Mouse (Mus musculus) myocyte (in vitro differentiated cells): ENCODE measurements around the gene Fxyd1. TPM values are rescaled to one million over a fixed set of nuclear protein-coding genes. Genes with fewer than 3 reads are reported as not detected.

ENCODE experiments used
- H3K27me3 ChIP-seq: one replicate; pipeline ENCODE4 v1.6.1; 2011; ENCODE audit not compliant: control insufficient read depth, insufficient read depth, insufficient read length
- H3K36me3 ChIP-seq: one replicate; pipeline ENCODE4 v1.6.1; 2011; ENCODE audit not compliant: control insufficient read depth, insufficient read depth
- H3K4me2 ChIP-seq: one replicate; pipeline ENCODE4 v1.6.1; 2011; ENCODE audit warnings: low read depth, control low read depth
- H3K4me3 ChIP-seq: one replicate; pipeline ENCODE4 v1.5.1; 2011; ENCODE audit warnings: mild to moderate bottlenecking, control low read depth, moderate library complexity
- H3K79me2 ChIP-seq: one replicate; pipeline ENCODE4 v1.6.1; 2011; ENCODE audit not compliant: control insufficient read depth, insufficient read depth
- H3ac ChIP-seq: one replicate; pipeline ENCODE4 v1.6.1; 2011; ENCODE audit not compliant: control insufficient read depth, insufficient read length
- CEBPB ChIP-seq: IDR thresholded peaks from 2 replicates; pipeline ENCODE4 v1.6.1; 2011; ENCODE audit warnings: mild to moderate bottlenecking, moderate library complexity; ENCODE audit not compliant: poor library complexity, insufficient read depth, severe bottlenecking
- E2F4 ChIP-seq: IDR thresholded peaks from one replicate; pipeline ENCODE4 v1.6.1; 2011; ENCODE audit warnings: mild to moderate bottlenecking, control low read depth, moderate library complexity; ENCODE audit not compliant: insufficient read depth
- MAX ChIP-seq: IDR thresholded peaks from one replicate; pipeline ENCODE4 v1.6.1; 2011; ENCODE audit warnings: low read depth, mild to moderate bottlenecking, control low read depth
- MYOD1 ChIP-seq, 3 experiments: IDR thresholded peaks; one replicate each; pipeline ENCODE4 v1.6.1; 2011; ENCODE audit warnings: control low read depth in 2 of 3, low read depth in 2 of 3, mild to moderate bottlenecking in 2 of 3, moderate library complexity in 1 of 3; ENCODE audit not compliant: insufficient read length in 2 of 3, control insufficient read depth in 1 of 3
- MYOG ChIP-seq, 3 experiments: IDR thresholded peaks; one replicate each; pipeline ENCODE4 v1.6.1; 2011; ENCODE audit warnings: control low read depth in 2 of 3, low read depth in 2 of 3, mild to moderate bottlenecking in 2 of 3; ENCODE audit not compliant: insufficient read length in 2 of 3, control insufficient read depth in 1 of 3, insufficient read depth in 1 of 3
- POLR2A ChIP-seq: IDR thresholded peaks from one replicate; pipeline ENCODE4 v1.6.1; 2011; ENCODE audit warnings: low read depth, mild to moderate bottlenecking, control low read depth, moderate library complexity; ENCODE audit not compliant: insufficient read length
- POLR2AphosphoS2 ChIP-seq: IDR thresholded peaks from one replicate; pipeline ENCODE4 v1.6.1; 2011; ENCODE audit warnings: low read depth, control low read depth; ENCODE audit not compliant: insufficient read length
- REST ChIP-seq: IDR thresholded peaks from one replicate; pipeline ENCODE4 v1.6.1; 2011; ENCODE audit warnings: mild to moderate bottlenecking, control low read depth, moderate library complexity; ENCODE audit not compliant: insufficient read depth, insufficient read length
- SRF ChIP-seq: IDR thresholded peaks from one replicate; pipeline ENCODE4 v1.6.1; 2011; ENCODE audit warnings: low read depth; ENCODE audit not compliant: control insufficient read depth, insufficient read length
- TCF12 ChIP-seq: IDR thresholded peaks from one replicate; pipeline ENCODE4 v1.6.1; 2011; ENCODE audit warnings: mild to moderate bottlenecking, control low read depth; ENCODE audit not compliant: poor library complexity, insufficient read depth, severe bottlenecking
- TCF3 ChIP-seq: IDR thresholded peaks from one replicate; pipeline ENCODE4 v1.6.1; 2011; ENCODE audit warnings: low read depth, control low read depth; ENCODE audit not compliant: insufficient read length
- USF1 ChIP-seq: IDR thresholded peaks from one replicate; pipeline ENCODE4 v1.6.1; 2011; ENCODE audit warnings: low read depth, mild to moderate bottlenecking, control low read depth, moderate library complexity
- polyA plus RNA-seq: library from polyadenylated mRNA; unstranded; fragments of >200 nt; fragmentation: generic; extraction: Trizol; gene quantifications from one replicate; pipeline ENCODE4 v1.2.1, GENCODE M21; 2012; ENCODE audit warnings: missing spikeins

Fxyd1 gene
- polyA plus RNA-seq, 1 experiment, result 8.4 TPM

GRCm38 (mm10) chr7:31084140-31084539 is 27.1 kb upstream of the Fxyd1 start:
- H3K27me3 ChIP-seq, result no peaks in the 10 kb centered on the region
- TF ChIP-seq TCF3 (no peak), SRF (no peak), POLR2AphosphoS2 (no peak), TCF12 (no peak), MYOD1 (IDR thresholded peaks at IDR 0.05; ENCODE audit: control insufficient read depth in 1 of 3, insufficient read length in 2 of 3, low read depth in 2 of 3) (no peak), E2F4 (no peak), REST (no peak), MYOG (IDR thresholded peaks at IDR 0.05; ENCODE audit: control insufficient read depth in 1 of 3, insufficient read depth in 1 of 3, insufficient read length in 2 of 3, low read depth in 2 of 3) (no peak), CEBPB (no peak), MAX (no peak), USF1 (no peak), POLR2A (no peak)
- no peaks in the 10 kb centered on the region for H3K36me3 ChIP-seq
- H3K4me2 ChIP-seq, result no peak overlapping the region
- H3K4me3 ChIP-seq, result no peak overlapping the region
- H3K79me2 ChIP-seq, result no peaks in the 10 kb centered on the region
- H3ac ChIP-seq, result no peak overlapping the region

- Histone ChIP-seq H3K27me3 (no peaks in the 10 kb centered on the region), H3K79me2 (no peaks in the 10 kb centered on the region)
Observed at GRCm38 (mm10) chr7:31082831-31083588, 26.0 kb upstream of the Fxyd1 start.

GRCm38 (mm10) chr7:31082106-31082505 is 25.1 kb upstream of the Fxyd1 start:
- no peaks in the 10 kb centered on the region for H3K79me2 ChIP-seq
- TF ChIP-seq POLR2A (no peak), E2F4 (no peak), POLR2AphosphoS2 (no peak), TCF3 (no peak), SRF (no peak), MAX (no peak), TCF12 (no peak), CEBPB (no peak)
- H3K36me3 ChIP-seq, result no peaks in the 10 kb centered on the region
- H3ac ChIP-seq, result no peak overlapping the region
- peaks cover 3% of the 10 kb centered on the region for H3K27me3 ChIP-seq
- no peak overlapping the region for H3K4me2 ChIP-seq
- no peak overlapping the region for H3K4me3 ChIP-seq

More at GRCm38 (mm10) chr7:31082831-31083588, 26.0 kb upstream of the Fxyd1 start:
- no peaks in the 10 kb centered on the region for H3K36me3 ChIP-seq
- no peak for TF ChIP-seq CEBPB
- H3ac ChIP-seq, result no peak overlapping the region
- H3K4me3 ChIP-seq, result no peak overlapping the region
- no peak overlapping the region for H3K4me2 ChIP-seq

GRCm38 (mm10) chr7:31081106-31081505 is 24.1 kb upstream of the Fxyd1 start:
- Histone ChIP-seq H3ac (no peak overlapping the region), H3K27me3 (peaks cover 9% of the 10 kb centered on the region), H3K36me3 (no peaks in the 10 kb centered on the region), H3K4me3 (no peak overlapping the region), H3K79me2 (no peaks in the 10 kb centered on the region), H3K4me2 (no peak overlapping the region)
- TF ChIP-seq REST, result no peak
- no peak for TF ChIP-seq E2F4
- no peak for TF ChIP-seq POLR2A
- no peak for TF ChIP-seq MYOG (IDR thresholded peaks at IDR 0.05; ENCODE audit: control insufficient read depth in 1 of 3, insufficient read depth in 1 of 3, insufficient read length in 2 of 3, low read depth in 2 of 3)
- TF ChIP-seq TCF3, result no peak
- no peak for TF ChIP-seq MYOD1 (IDR thresholded peaks at IDR 0.05; ENCODE audit: control insufficient read depth in 1 of 3, insufficient read length in 2 of 3, low read depth in 2 of 3)
- TF ChIP-seq SRF, result no peak
- TF ChIP-seq TCF12, result no peak
- no peak for TF ChIP-seq MAX
- TF ChIP-seq POLR2AphosphoS2, result no peak
- TF ChIP-seq USF1, result no peak
- no peak for TF ChIP-seq CEBPB

GRCm38 (mm10) chr7:31080611-31081010 is 23.6 kb upstream of the Fxyd1 start:
- H3K27me3 ChIP-seq, result peaks cover 9% of the 10 kb centered on the region
- H3K4me2 ChIP-seq, result no peak overlapping the region
- H3K4me3 ChIP-seq, result no peak overlapping the region
- H3ac ChIP-seq, result no peak overlapping the region
- no peaks in the 10 kb centered on the region for H3K79me2 ChIP-seq
- TF ChIP-seq TCF3 (no peak), MYOG (IDR thresholded peaks at IDR 0.05; ENCODE audit: control insufficient read depth in 1 of 3, insufficient read depth in 1 of 3, insufficient read length in 2 of 3, low read depth in 2 of 3) (no peak), E2F4 (no peak), POLR2A (no peak), MAX (no peak), TCF12 (no peak), USF1 (no peak), SRF (no peak), CEBPB (no peak), REST (no peak), MYOD1 (IDR thresholded peaks at IDR 0.05; ENCODE audit: control insufficient read depth in 1 of 3, insufficient read length in 2 of 3, low read depth in 2 of 3) (no peak), POLR2AphosphoS2 (no peak)
- no peaks in the 10 kb centered on the region for H3K36me3 ChIP-seq
